Mouse (Mus musculus) brain, embryonic 14.5 days (tissue): ENCODE measurements around the gene Bco1.

Experiments used
- CTCF ChIP-seq: fragments of 200-500 bp; IDR thresholded peaks from 2 replicates; pipeline ENCODE4 v1.5.1; 2012; ENCODE audit warnings: inconsistent platforms, mild to moderate bottlenecking, moderate library complexity, borderline replicate concordance; ENCODE audit not compliant: insufficient read depth, insufficient read length; ENCODE audit errors: extremely low read depth
- POLR2A ChIP-seq: fragments of 200-500 bp; IDR thresholded peaks from 2 replicates; pipeline ENCODE4 v1.6.1; 2012; ENCODE audit warnings: mild to moderate bottlenecking, inconsistent platforms, borderline replicate concordance; ENCODE audit not compliant: poor library complexity, insufficient read depth, insufficient read length, severe bottlenecking; ENCODE audit errors: extremely low read depth

DNA sequence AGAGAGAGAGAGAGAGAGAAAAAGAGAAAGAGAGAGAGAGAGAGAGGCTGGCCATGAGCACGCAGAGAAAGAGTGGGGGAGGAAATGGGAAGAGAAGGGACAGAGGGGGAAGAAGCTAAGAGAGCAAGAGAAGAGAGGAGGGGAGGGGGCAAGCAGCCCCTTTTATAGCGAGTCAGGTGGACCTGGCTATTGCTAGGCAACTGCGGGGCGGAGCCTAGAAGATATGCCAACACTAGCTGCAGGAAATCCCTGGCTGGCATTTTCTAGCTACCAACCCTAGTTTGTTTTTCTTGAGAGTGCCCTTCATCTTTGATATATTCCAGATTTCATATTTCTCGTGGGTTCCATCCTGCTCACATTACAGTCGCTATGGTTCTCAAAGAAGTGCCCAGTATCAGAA is 19.4 kb downstream of the Bco1 start:
- TF ChIP-seq CTCF: no peak
- no peak for TF ChIP-seq POLR2A
